Mouse (Mus musculus): ENCODE measurements around the gene Heyl.

- TF ChIP-seq CTCF (IDR thresholded peaks at IDR 0.05; ENCODE audit: low read depth, low read length) (no peak), EP300 (IDR thresholded peaks at IDR 0.05; ENCODE audit: insufficient read depth, low read depth, low read length) (no peak), POLR2A (IDR thresholded peaks at IDR 0.05; ENCODE audit: insufficient read depth, low read length) (no peak)
These were observed 2.6 kb downstream of the Heyl start for GRCm38 (mm10) chr4:123235835-123236430.
